Mouse (Mus musculus) cerebellum, adult 11 months (tissue): ENCODE measurements around the gene Creb5.
A peak's percentile ranks its signal among the peaks of the same experiment; 100 is the strongest.

Source experiments
- DNase-seq: peaks from one replicate; pipeline ENCODE4 v3.0.0; 2022

Creb5 gene

GRCm38 (mm10) chr6:53556050-53556449 is 269.0 kb downstream of the Creb5 start:
- DNase-seq = peak; percentile 18

- DNase-seq = no peak
Measured at GRCm38 (mm10) chr6:53560928-53561327, 273.9 kb downstream of the Creb5 start.

- DNase-seq = no peak
Measured at GRCm38 (mm10) chr6:53562586-53562985, 275.5 kb downstream of the Creb5 start.

GRCm38 (mm10) chr6:53563546-53564185 is 276.6 kb downstream of the Creb5 start:
- DNase-seq = no peak

- no peak for DNase-seq
Measured at GRCm38 (mm10) chr6:53569436-53569835, 282.4 kb downstream of the Creb5 start.

GRCm38 (mm10) chr6:53570906-53571305 is 283.8 kb downstream of the Creb5 start:
- DNase-seq = no peak

GRCm38 (mm10) chr6:53571571-53572122 is 284.6 kb downstream of the Creb5 start:
- no peak for DNase-seq

GRCm38 (mm10) chr6:53572456-53572855 is 285.4 kb downstream of the Creb5 start:
- DNase-seq = peak; percentile 21

GRCm38 (mm10) chr6:53572979-53573710 is 286.1 kb downstream of the Creb5 start:
- DNase-seq = peak; percentile 89

GRCm38 (mm10) chr6:53573711-53574065 is 286.6 kb downstream of the Creb5 start:
- DNase-seq = no peak

GRCm38 (mm10) chr6:53574097-53574496 is 287.0 kb downstream of the Creb5 start:
- DNase-seq = no peak

GRCm38 (mm10) chr6:53575191-53575590 is 288.1 kb downstream of the Creb5 start:
- DNase-seq = no peak

GRCm38 (mm10) chr6:53575836-53576235 is 288.8 kb downstream of the Creb5 start:
- no peak for DNase-seq

GRCm38 (mm10) chr6:53576841-53577240 is 289.8 kb downstream of the Creb5 start:
- DNase-seq = no peak

- no peak for DNase-seq
Measured at GRCm38 (mm10) chr6:53577776-53578175, 290.7 kb downstream of the Creb5 start.

GRCm38 (mm10) chr6:53580346-53580745 is 293.3 kb downstream of the Creb5 start:
- no peak for DNase-seq

GRCm38 (mm10) chr6:53583234-53583875 is 296.3 kb downstream of the Creb5 start:
- no peak for DNase-seq

- no peak for DNase-seq
Measured at GRCm38 (mm10) chr6:53584718-53585405, 297.8 kb downstream of the Creb5 start.

GRCm38 (mm10) chr6:53589746-53590145 is 302.7 kb downstream of the Creb5 start:
- DNase-seq = no peak

GRCm38 (mm10) chr6:53592230-53592629 is 305.2 kb downstream of the Creb5 start:
- no peak for DNase-seq

- no peak for DNase-seq
Measured at GRCm38 (mm10) chr6:53593603-53594002, 306.5 kb downstream of the Creb5 start.

GRCm38 (mm10) chr6:53594316-53594715 is 307.2 kb downstream of the Creb5 start:
- no peak for DNase-seq

GRCm38 (mm10) chr6:53596402-53596801 is 309.3 kb downstream of the Creb5 start:
- no peak for DNase-seq
